Mouse (Mus musculus): ENCODE results near the gene Echs1.

Echs1 gene

DNA sequence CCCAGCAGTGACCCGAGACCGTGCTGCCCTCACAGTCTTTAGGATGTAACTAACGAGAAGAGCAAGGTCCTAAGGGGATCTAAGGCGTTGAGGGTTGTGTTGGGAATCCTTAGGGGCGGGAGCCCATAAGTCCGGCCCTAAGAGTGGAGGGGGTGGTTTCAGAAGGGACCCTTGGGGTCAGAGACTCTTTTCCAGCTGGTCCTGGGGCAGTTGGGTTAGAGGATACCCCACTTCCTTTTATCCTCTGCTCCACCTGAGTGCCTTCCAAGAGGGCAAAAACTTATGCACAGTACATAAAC lies 54.5 kb downstream of the Echs1 start:
- DNase-seq (ENCODE audit: inconsistent ontology term), result no peak

DNA sequence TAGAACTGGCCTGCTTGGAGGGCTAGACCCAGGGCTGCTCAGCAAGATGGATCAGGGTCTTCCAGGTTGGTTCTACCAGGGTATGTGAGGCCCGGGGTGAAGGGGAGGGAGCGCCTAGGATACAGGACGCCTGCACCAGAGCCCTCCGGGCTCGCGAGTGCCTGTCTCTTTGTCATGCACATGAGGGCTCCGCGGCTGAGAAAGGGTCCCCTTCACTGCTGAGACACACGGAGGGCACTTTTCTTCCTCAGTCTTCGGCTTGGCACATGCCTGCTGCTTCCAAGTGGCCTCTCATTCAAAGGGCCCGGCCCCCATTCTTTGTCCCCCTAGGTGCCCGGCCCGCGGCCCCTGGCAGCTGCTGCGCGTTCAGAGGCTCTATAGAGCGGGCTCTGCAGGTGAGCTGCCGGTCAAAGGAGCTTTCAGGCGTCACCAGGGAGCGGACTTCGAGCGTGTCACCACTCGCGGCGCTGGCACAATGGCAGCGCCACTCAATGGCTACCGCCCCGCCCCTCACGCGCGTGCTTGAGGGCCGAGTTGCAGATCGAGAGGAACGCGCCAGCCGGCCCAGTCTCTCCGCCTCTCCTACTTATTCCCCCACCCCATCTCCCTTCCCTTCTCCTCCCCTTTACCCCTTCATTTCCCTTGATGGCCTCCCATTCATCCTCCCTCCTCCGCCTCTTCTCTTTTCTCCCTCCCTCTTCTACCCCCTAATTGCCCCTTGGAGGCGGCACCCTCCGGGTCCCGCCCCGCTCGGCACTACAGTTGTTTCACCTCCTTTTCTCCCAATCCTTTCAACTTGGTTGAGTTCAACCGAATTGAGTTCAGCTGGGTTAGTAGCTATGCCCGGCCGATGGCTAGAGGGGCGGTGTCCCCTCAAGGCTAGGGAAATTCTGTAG lies 55.1 kb downstream of the Echs1 start:
- DNase-seq (ENCODE audit: inconsistent ontology term), result peak; percentile 42

DNA sequence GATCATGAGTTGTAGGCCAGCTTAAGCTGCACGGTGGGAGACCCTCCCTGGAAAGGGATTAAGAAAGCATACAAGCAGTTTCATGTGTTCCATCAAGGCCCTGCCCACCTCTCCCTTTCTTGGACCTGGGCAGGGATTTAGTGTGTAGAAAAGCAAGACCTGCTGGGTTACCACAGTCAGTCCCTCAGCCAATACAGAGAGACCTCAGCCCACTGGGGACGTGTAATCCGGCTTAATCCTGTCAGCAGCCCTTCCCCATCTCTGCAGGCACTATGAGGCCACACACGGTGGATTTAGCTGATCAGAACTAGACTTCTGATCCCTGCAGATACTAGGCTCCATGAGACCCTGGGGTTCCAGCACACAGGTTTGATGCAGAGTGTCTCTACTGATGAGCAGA lies 56.7 kb downstream of the Echs1 start:
- DNase-seq (ENCODE audit: inconsistent ontology term), result no peak

DNA sequence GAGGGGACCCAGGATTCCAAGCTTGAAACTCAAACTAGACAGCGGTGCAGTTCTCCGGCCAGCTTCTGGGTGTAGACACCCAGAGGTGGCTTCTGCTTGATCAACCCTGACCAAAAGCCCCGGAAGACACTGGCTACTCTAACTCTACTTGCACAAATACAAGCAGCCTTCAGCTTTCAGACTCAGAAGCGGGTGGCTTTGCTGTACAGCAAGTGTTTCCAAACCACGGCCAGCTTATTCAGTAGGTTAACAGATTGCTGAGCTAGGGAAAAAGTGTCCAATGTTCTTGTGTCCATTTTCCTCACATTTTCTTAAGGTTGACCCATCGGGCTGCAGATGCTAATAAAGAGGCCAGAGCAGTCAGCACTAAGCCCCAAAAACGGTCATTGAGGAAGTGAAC lies 57.7 kb downstream of the Echs1 start:
- no peak for DNase-seq (ENCODE audit: inconsistent ontology term)

GRCm38 (mm10) chr7:140057413-140058407 lies 58.6 kb downstream of the Echs1 start:
- DNase-seq (ENCODE audit: inconsistent ontology term), result peak; percentile 84
